Mouse (Mus musculus): ENCODE data around the gene Fmod. TPM values are rescaled to one million over a fixed set of nuclear protein-coding genes. Genes with fewer than 3 reads are reported as not detected.

The Fmod gene
- polyA plus RNA-seq, 1 experiment, result 16.2 TPM

- no peak for DNase-seq (ENCODE audit: extremely low spot score in 1 of 2, low spot score in 1 of 2)
Observed at GRCm38 (mm10) chr1:134055666-134056245, 18.7 kb downstream of the Fmod start.

- DNase-seq (ENCODE audit: extremely low spot score in 1 of 2, low spot score in 1 of 2), result no peak
Observed at GRCm38 (mm10) chr1:134056285-134056684, 19.2 kb downstream of the Fmod start.

- no peak for DNase-seq (ENCODE audit: extremely low spot score in 1 of 2, low spot score in 1 of 2)
Observed at GRCm38 (mm10) chr1:134057736-134058135, 20.7 kb downstream of the Fmod start.

GRCm38 (mm10) chr1:134058870-134059269, 21.8 kb downstream of the Fmod start:
- no peak for DNase-seq (ENCODE audit: extremely low spot score in 1 of 2, low spot score in 1 of 2)

- DNase-seq (ENCODE audit: extremely low spot score in 1 of 2, low spot score in 1 of 2), result peak in 1 of 2 experiments; percentile 53
Observed at GRCm38 (mm10) chr1:134059739-134060695, 23.0 kb downstream of the Fmod start.

GRCm38 (mm10) chr1:134060849-134061569, 24.0 kb downstream of the Fmod start:
- DNase-seq (ENCODE audit: extremely low spot score in 1 of 2, low spot score in 1 of 2), result peak; percentile 86 to 92

- no peak for DNase-seq (ENCODE audit: extremely low spot score in 1 of 2, low spot score in 1 of 2)
Observed at GRCm38 (mm10) chr1:134061915-134062314, 24.9 kb downstream of the Fmod start.

- DNase-seq (ENCODE audit: extremely low spot score in 1 of 2, low spot score in 1 of 2), result no peak
Observed at GRCm38 (mm10) chr1:134062411-134063085, 25.5 kb downstream of the Fmod start.

GRCm38 (mm10) chr1:134063086-134063772, 26.2 kb downstream of the Fmod start:
- DNase-seq (ENCODE audit: extremely low spot score in 1 of 2, low spot score in 1 of 2), result peak in 1 of 2 experiments; percentile 58

GRCm38 (mm10) chr1:134063773-134064125, 26.7 kb downstream of the Fmod start:
- no peak for DNase-seq (ENCODE audit: extremely low spot score in 1 of 2, low spot score in 1 of 2)

GRCm38 (mm10) chr1:134064296-134064831, 27.3 kb downstream of the Fmod start:
- no peak for DNase-seq (ENCODE audit: extremely low spot score in 1 of 2, low spot score in 1 of 2)

- DNase-seq (ENCODE audit: extremely low spot score in 1 of 2, low spot score in 1 of 2), result no peak
Observed at GRCm38 (mm10) chr1:134065241-134065809, 28.3 kb downstream of the Fmod start.

GRCm38 (mm10) chr1:134066554-134066953, 29.5 kb downstream of the Fmod start:
- DNase-seq (ENCODE audit: extremely low spot score in 1 of 2, low spot score in 1 of 2), result no peak

GRCm38 (mm10) chr1:134067143-134067619, 30.1 kb downstream of the Fmod start:
- DNase-seq (ENCODE audit: extremely low spot score in 1 of 2, low spot score in 1 of 2), result no peak

GRCm38 (mm10) chr1:134070099-134070669, 33.1 kb downstream of the Fmod start:
- DNase-seq (ENCODE audit: extremely low spot score in 1 of 2, low spot score in 1 of 2), result no peak

- no peak for DNase-seq (ENCODE audit: extremely low spot score in 1 of 2, low spot score in 1 of 2)
Observed at GRCm38 (mm10) chr1:134071411-134072018, 34.5 kb downstream of the Fmod start.

- no peak for DNase-seq (ENCODE audit: extremely low spot score in 1 of 2, low spot score in 1 of 2)
Observed at GRCm38 (mm10) chr1:134073061-134073564, 36.1 kb downstream of the Fmod start.

- DNase-seq (ENCODE audit: extremely low spot score in 1 of 2, low spot score in 1 of 2), result no peak
Observed at GRCm38 (mm10) chr1:134073658-134074057, 36.6 kb downstream of the Fmod start.
